Mouse (Mus musculus) MEL (cell line): ENCODE measurements around the gene Taf1c. TPM values are rescaled to one million over a fixed set of nuclear protein-coding genes. Genes with fewer than 3 reads are reported as not detected.

ENCODE experiments used
- DNase-seq: peaks from one replicate; pipeline ENCODE4 v3.0.0; 2011; ENCODE audit warnings: low read depth, low spot score
- H3K27ac ChIP-seq: 2 replicates; pipeline ENCODE4 v1.5.1; 2012; ENCODE audit warnings: low read depth, mild to moderate bottlenecking, control low read depth, low read length, moderate library complexity; ENCODE audit not compliant: control insufficient read depth
- H3K27me3 ChIP-seq, 2 experiments: fragments of 150-350 bp in 1 of 2; sonication (generic) in 1 of 2; 2 replicates each; pipeline ENCODE4 v1.6.1; 2012; ENCODE audit warnings: low read length in 2 of 2, mild to moderate bottlenecking in 2 of 2, improper control_type of control experiment in 1 of 2, moderate library complexity in 1 of 2; ENCODE audit not compliant: insufficient read depth in 2 of 2, control insufficient read depth in 1 of 2
- H3K36me3 ChIP-seq, 2 experiments: 2 replicates each; pipeline ENCODE4 v1.6.1; 2012 to 2014; ENCODE audit warnings: low read length in 2 of 2, improper control_type of control experiment in 1 of 2, inconsistent platforms in 1 of 2, mild to moderate bottlenecking in 1 of 2; ENCODE audit not compliant: insufficient read depth in 2 of 2, control insufficient read depth in 1 of 2
- H3K4me1 ChIP-seq, 2 experiments: fragments of 150-350 bp in 1 of 2; sonication (generic) in 1 of 2; 2 replicates each; pipeline ENCODE4 v1.6.1; 2012; ENCODE audit warnings: low read length in 2 of 2, improper control_type of control experiment in 1 of 2, mild to moderate bottlenecking in 1 of 2; ENCODE audit not compliant: insufficient read depth in 2 of 2, control insufficient read depth in 1 of 2
- H3K4me3 ChIP-seq, 2 experiments: fragments of 150-350 bp in 1 of 2; sonication (generic) in 1 of 2; 2 replicates each; pipeline ENCODE4 v1.5.1; 2012; ENCODE audit warnings: low read depth in 2 of 2, low read length in 2 of 2, mild to moderate bottlenecking in 2 of 2, moderate library complexity in 2 of 2, control low read depth in 1 of 2, improper control_type of control experiment in 1 of 2; ENCODE audit not compliant: control insufficient read depth in 1 of 2, insufficient read depth in 1 of 2
- H3K79me2 ChIP-seq: 2 replicates; pipeline ENCODE4 v1.6.1; 2012; ENCODE audit warnings: mild to moderate bottlenecking, low read length, moderate library complexity; ENCODE audit not compliant: control insufficient read depth, poor library complexity, insufficient read depth
- H3K9ac ChIP-seq: 2 replicates; pipeline ENCODE4 v1.6.1; 2012; ENCODE audit warnings: low read depth, mild to moderate bottlenecking, control low read depth, low read length, moderate library complexity; ENCODE audit not compliant: control insufficient read depth, poor library complexity, severe bottlenecking
- H3K9me3 ChIP-seq: fragments of 150-350 bp; sonication (generic); replicated peaks from 2 replicates; pipeline ENCODE4 v1.6.1; 2012; ENCODE audit warnings: mild to moderate bottlenecking, low read length, improper control_type of control experiment, moderate library complexity; ENCODE audit not compliant: insufficient read depth
- E2F4 ChIP-seq: IDR thresholded peaks from 2 replicates; pipeline ENCODE4 v1.6.1; 2011; ENCODE audit warnings: low read depth, low read length, improper control_type of control experiment, borderline replicate concordance
- ETS1 ChIP-seq: IDR thresholded peaks from 2 replicates; pipeline ENCODE4 v1.6.1; 2012; ENCODE audit warnings: low read depth, mild to moderate bottlenecking, inconsistent platforms, low read length, improper control_type of control experiment, moderate library complexity
- HCFC1 ChIP-seq: IDR thresholded peaks from 2 replicates; pipeline ENCODE4 v1.6.1; 2012; ENCODE audit warnings: low read depth, mild to moderate bottlenecking, inconsistent platforms, low read length, improper control_type of control experiment, moderate library complexity
- KAT2A ChIP-seq: conservative IDR thresholded peaks from 2 replicates; pipeline ENCODE4 v1.6.1; 2012; ENCODE audit warnings: low read depth, low read length, improper control_type of control experiment, inconsistent platforms
- MAFK ChIP-seq: IDR thresholded peaks from 2 replicates; pipeline ENCODE4 v1.6.1; 2011; ENCODE audit warnings: low read depth, mild to moderate bottlenecking, low read length, improper control_type of control experiment, borderline replicate concordance
- MAZ ChIP-seq: IDR thresholded peaks from 2 replicates; pipeline ENCODE4 v1.6.1; 2012; ENCODE audit warnings: low read depth, mild to moderate bottlenecking, inconsistent platforms, low read length, improper control_type of control experiment
- MEF2A ChIP-seq: IDR thresholded peaks from 2 replicates; pipeline ENCODE4 v1.6.1; 2014; ENCODE audit warnings: low read depth, mild to moderate bottlenecking, inconsistent platforms, low read length, improper control_type of control experiment; ENCODE audit not compliant: poor library complexity, insufficient replicate concordance, severe bottlenecking; ENCODE audit errors: extremely low read depth
- MXI1 ChIP-seq: IDR thresholded peaks from 2 replicates; pipeline ENCODE4 v1.6.1; 2011; ENCODE audit warnings: mild to moderate bottlenecking, low read depth, low read length, improper control_type of control experiment
- MYB ChIP-seq: IDR thresholded peaks from 2 replicates; pipeline ENCODE4 v1.6.1; 2011; ENCODE audit warnings: mild to moderate bottlenecking, low read depth, low read length, improper control_type of control experiment
- MYC ChIP-seq: IDR thresholded peaks from 2 replicates; pipeline ENCODE4 v1.6.1; 2011; ENCODE audit warnings: low read depth, mild to moderate bottlenecking, low read length, improper control_type of control experiment, moderate library complexity
- NELFE ChIP-seq: IDR thresholded peaks from 2 replicates; pipeline ENCODE4 v1.6.1; 2011; ENCODE audit warnings: low read depth, low read length, improper control_type of control experiment
- POLR2AphosphoS5 ChIP-seq: IDR thresholded peaks from 2 replicates; pipeline ENCODE4 v1.6.1; 2012; ENCODE audit warnings: low read depth, borderline replicate concordance, mild to moderate bottlenecking, inconsistent platforms, low read length, moderate library complexity, mixed read lengths
- SIN3A ChIP-seq: IDR thresholded peaks from 2 replicates; pipeline ENCODE4 v1.6.1; 2012; ENCODE audit warnings: low read length, improper control_type of control experiment, inconsistent platforms
- TAL1 ChIP-seq: IDR thresholded peaks from 2 replicates; pipeline ENCODE4 v1.6.1; 2012; ENCODE audit warnings: mild to moderate bottlenecking, inconsistent platforms, low read length, moderate library complexity, mixed read lengths
- TBP ChIP-seq: IDR thresholded peaks from 2 replicates; pipeline ENCODE4 v1.8.0; 2011; ENCODE audit warnings: low read depth, low read length, improper control_type of control experiment
- UBTF ChIP-seq: IDR thresholded peaks from 2 replicates; pipeline ENCODE4 v1.6.1; 2012; ENCODE audit warnings: low read depth, mild to moderate bottlenecking, inconsistent platforms, low read length, improper control_type of control experiment, moderate library complexity, borderline replicate concordance; ENCODE audit not compliant: insufficient read depth
- USF2 ChIP-seq, 2 experiments: IDR thresholded peaks; 2 replicates each; pipeline ENCODE4 v1.6.1; 2011 to 2012; ENCODE audit warnings: improper control_type of control experiment in 2 of 2, low read length in 2 of 2, borderline replicate concordance in 1 of 2, inconsistent platforms in 1 of 2, low read depth in 1 of 2, mild to moderate bottlenecking in 1 of 2; ENCODE audit not compliant: insufficient read depth in 1 of 2
- ZC3H11A ChIP-seq: IDR thresholded peaks from 2 replicates; pipeline ENCODE4 v1.6.1; 2012; ENCODE audit warnings: low read depth, mild to moderate bottlenecking, inconsistent platforms, low read length, improper control_type of control experiment
- ZKSCAN1 ChIP-seq: IDR thresholded peaks from 2 replicates; pipeline ENCODE4 v1.6.1; 2012; ENCODE audit warnings: low read depth, mild to moderate bottlenecking, inconsistent platforms, low read length, improper control_type of control experiment, moderate library complexity
- ZMIZ1 ChIP-seq: IDR thresholded peaks from 2 replicates; pipeline ENCODE4 v1.6.1; 2012; ENCODE audit warnings: low read depth, mild to moderate bottlenecking, inconsistent platforms, low read length, improper control_type of control experiment, moderate library complexity
- polyA plus RNA-seq, 2 experiments: library from polyadenylated mRNA; stranded (reverse) in 1 of 2; unstranded in 1 of 2; fragments of >175 nt in 1 of 2; fragments of >200 nt in 1 of 2; gene quantifications; 2 replicates each; pipeline versions ENCODE4 v1.2.1 to v1.2.4; 2012; ENCODE audit warnings: low replicate concordance in 2 of 2, low read depth in 1 of 2; ENCODE audit not compliant: insufficient read length in 2 of 2, insufficient read depth in 1 of 2, missing spikeins in 1 of 2
- total RNA-seq: library from RNA; depleted of rRNA; stranded (reverse); fragments of 300-350 nt; gene quantifications from 2 replicates; pipeline ENCODE4 v1.2.3, GENCODE M21; 2012

Taf1c gene
- total and polyA plus RNA-seq, 3 experiments = 28.8 to 32.0 TPM; not detected in 1

DNA sequence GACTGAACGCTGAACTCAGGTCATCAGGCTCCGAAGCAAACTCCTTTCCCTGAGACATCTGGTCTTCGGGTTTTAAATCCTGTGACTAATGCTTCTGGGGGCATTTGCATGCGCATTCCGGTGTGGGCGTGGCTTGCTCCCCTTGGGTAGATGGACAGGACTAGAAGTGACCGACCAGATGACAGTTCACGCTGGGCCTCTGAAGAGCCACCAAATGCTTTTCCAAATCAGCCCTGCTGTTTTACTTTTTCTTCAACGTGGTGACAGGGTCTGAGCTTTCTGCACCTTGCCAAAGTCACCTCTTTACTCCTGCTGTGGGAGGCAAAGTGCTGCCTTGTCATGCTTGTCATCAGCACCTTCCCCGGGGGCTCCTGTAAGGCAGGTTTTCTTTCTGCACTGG is 16.2 kb downstream of the Taf1c start:
- Histone ChIP-seq H3K36me3 (no peaks in the 10 kb centered on the region), H3K9me3 (no peaks in the 10 kb centered on the region), H3K27me3 (no peaks in the 10 kb centered on the region), H3K27ac (no peak overlapping the region)
- DNase-seq = no peak
- TF ChIP-seq ZKSCAN1 (no peak), KAT2A (no peak), MAFK (no peak), NELFE (no peak), TBP (no peak), UBTF (no peak), ZC3H11A (no peak), MYB (no peak), ETS1 (no peak), E2F4 (no peak), POLR2AphosphoS5 (no peak), SIN3A (no peak), TAL1 (no peak)
- TF ChIP-seq, all 39 proteins: peak for 0
- H3K79me2 ChIP-seq = no peaks in the 10 kb centered on the region
- H3K4me1 ChIP-seq = peaks cover 2 to 10% of the 10 kb centered on the region in 2 experiments; a peak in 3 of 4 replicates
- no peak overlapping the region for H3K4me3 ChIP-seq
- no peak overlapping the region for H3K9ac ChIP-seq

DNA sequence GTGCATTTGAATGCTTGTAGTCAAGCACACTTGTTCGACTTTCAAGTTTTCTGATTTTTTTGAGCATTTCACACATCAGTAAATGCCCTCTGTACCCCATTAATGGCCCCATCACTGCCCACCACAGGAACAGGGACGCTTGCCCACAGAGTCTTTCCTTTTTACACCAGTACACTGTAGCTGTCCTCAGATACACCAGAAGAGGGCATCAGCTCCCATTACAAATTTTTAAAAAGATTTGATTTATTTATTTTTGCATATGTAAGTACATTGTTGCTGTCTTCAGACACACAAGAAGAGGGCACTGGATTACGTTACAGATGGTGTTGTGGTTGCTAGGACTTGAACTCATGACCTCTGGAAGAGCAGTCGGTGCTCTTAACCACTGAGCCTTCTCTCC is 16.7 kb downstream of the Taf1c start:
- TF ChIP-seq MAZ (no peak), SIN3A (no peak), MEF2A (no peak), ZMIZ1 (no peak), HCFC1 (no peak), MYC (no peak), USF2 (IDR thresholded peaks at IDR 0.05; ENCODE audit: borderline replicate concordance in 1 of 2, insufficient read depth in 1 of 2, low read depth in 1 of 2, low read length in 2 of 2) (no peak), KAT2A (no peak), MYB (no peak), ETS1 (no peak), MXI1 (no peak)
- TF ChIP-seq, all 39 proteins: peak for 0
- peaks cover 2 to 10% of the 10 kb centered on the region in 2 experiments; a peak in 3 of 4 replicates for H3K4me1 ChIP-seq
- H3K36me3 ChIP-seq = no peaks in the 10 kb centered on the region
- H3K79me2 ChIP-seq = no peaks in the 10 kb centered on the region
- no peak overlapping the region for H3K27ac ChIP-seq
- DNase-seq = no peak
- H3K4me3 ChIP-seq = no peak overlapping the region
- no peaks in the 10 kb centered on the region for H3K9me3 ChIP-seq
- no peak overlapping the region for H3K9ac ChIP-seq
- H3K27me3 ChIP-seq = no peaks in the 10 kb centered on the region
